Mouse (Mus musculus) Muller cell, postnatal 12 days (primary cell): ENCODE results near the gene Dcakd.

ENCODE experiments used
- DNase-seq: peaks from one replicate; pipeline ENCODE4 v3.0.0-alpha.2; 2015; ENCODE audit errors: inconsistent ontology term

Dcakd gene

GRCm38 (mm10) chr11:103005254-103005981 lies 22.7 kb downstream of the Dcakd start:
- DNase-seq = no peak

GRCm38 (mm10) chr11:103004852-103005251 lies 23.3 kb downstream of the Dcakd start:
- DNase-seq = no peak

DNA sequence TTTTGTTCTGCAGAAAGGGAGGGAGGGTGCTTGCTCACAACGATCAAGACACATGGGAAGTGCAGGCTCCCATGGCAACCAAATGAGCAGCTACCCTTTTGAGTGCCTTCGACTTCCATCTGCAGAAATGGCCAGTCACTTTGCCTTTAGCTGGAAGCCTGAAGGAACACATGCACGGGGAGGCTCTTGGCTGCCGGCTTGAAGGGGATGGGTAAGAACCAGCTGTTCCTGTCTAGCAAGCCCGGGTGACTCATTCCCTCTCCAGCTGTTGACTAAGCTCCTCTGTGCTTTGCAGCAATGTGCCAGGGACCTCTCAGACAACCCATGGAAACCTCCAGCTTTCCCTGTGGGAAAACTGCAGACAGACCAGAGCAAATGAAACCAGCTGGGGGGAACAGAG lies 24.9 kb downstream of the Dcakd start:
- DNase-seq = peak; percentile 46

DNA sequence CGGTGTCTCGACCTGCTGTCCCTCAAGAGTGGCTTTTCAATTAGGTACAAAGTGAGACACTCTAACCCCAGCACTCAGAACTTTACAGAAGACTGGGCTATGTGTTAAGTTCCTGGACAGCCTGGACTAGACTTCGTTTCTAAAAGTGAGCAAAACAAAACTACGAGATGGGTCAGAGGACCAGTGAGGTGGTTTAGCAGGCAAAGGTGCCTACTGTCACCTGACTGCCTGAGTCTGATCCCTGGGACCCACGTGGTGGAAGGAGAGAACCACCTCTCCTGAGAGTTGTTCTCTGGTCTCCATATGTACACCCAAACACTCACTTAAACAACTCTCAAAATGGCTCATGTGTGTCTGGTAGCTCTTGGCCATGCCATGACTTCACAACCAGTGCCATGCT lies 27.1 kb downstream of the Dcakd start:
- DNase-seq = no peak

- DNase-seq = no peak
Measured at GRCm38 (mm10) chr11:103000111-103000510, 28.0 kb downstream of the Dcakd start.

GRCm38 (mm10) chr11:102999317-102999970 lies 28.7 kb downstream of the Dcakd start:
- DNase-seq = no peak

DNA sequence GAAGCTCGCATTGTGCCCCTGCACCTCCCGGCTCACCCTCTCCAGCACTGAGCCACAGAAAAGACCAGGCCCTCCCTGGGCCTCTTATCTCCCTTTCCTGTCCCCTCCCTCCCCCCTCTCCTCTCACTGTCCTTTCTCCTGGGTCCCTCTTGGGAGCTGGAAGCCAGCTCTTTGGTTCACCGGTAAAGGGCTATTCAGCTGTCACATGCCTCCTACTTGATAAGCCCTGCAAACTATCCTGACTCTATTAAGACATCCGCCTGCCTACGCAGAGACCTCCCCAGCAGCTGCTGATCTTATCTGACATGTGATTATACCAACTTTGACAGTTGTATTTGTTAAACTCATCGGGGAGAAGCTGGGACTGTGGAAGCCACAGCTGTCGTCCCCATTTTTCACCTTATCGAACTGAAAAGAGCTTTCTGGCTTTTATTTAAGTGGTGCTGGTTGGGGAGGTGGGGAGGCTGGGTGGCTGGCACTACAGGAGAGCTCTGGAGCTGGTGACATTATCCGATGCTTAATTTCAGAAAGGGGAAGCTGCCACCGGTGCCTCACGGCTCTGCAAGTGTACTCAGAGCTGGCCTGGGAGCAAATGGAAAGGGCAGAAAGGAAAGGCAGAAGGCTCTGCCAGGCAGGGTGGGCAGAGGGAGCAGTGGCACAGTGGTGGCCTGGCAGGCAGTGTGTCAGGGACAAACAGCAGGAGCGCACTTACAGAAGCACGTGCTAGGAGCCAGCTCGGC lies 29.4 kb downstream of the Dcakd start:
- no peak for DNase-seq

DNA sequence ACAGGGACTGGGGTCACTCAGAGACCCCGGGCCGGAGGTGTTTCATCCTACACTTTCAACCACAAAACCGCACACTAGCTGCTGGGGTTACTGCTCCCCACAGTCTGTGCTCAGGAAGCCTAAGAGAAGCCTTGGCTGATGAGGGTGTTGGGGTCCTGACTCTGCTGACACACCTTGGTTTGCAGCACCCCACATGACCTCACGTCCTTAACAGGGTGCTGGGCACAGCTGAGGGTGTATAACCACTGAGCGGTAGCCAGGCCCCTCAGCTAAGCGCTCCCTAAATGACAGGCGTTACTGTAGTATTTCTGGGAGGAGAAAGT lies 29.9 kb downstream of the Dcakd start:
- DNase-seq = no peak

DNA sequence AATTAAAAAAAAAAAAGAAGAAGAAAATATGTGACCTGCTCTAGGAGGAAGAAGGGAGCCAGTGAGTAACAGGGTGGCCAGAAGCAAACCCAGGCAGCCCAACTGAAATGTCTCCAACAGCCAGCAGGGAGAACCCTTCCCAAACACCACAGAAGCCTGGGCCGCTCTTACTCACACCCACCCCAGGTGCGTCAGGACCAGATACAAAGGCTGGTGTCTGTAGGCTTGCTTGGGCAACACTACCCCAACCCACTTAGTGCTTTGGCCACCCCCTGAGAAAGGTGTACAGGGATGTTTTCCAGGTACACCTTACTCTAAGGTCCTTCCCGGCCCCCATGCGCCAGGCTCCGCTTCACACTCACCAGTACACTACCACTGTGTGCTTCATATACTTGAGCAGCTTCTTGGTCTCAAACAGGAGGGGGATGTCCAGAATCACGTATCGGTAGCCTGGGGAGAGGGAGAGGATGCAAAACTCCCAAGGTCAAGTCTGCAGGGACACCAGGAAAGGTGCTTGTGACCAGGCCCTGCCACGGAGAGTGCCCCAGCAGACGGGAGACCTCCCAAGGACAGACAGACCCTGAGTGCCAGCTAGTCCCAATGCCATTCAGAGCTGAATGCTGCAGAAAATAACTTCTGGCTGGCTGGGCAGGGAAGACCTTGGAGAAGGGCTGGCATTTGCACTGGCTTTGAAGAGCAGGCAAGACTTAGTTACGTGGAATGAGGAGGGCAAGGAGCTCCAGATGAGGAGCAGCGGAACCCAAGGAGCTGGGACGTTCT lies 31.0 kb downstream of the Dcakd start:
- no peak for DNase-seq

DNA sequence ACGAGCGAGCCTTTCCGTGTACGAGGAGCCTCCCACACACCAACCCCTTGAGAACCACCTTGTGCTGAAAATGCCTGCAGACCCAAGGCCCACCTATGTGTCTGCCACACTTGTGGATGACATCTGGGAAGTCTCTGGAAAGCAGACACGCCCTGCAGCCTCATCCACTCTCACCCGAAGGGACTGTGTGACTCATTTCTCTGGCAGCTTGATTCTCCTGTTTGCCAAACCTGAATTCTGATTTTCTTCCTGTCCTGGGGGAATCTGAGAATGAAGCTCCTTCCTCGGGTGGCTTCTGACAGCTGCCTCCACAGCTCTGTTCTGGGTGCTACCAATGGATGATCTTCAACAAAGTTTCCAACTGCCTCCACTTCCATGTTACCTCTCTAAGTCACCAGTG lies 31.7 kb downstream of the Dcakd start:
- peak; percentile 73 for DNase-seq

- no peak for DNase-seq
Measured at GRCm38 (mm10) chr11:102994952-102995351, 33.2 kb downstream of the Dcakd start.

- peak; percentile 68 for DNase-seq
Measured at GRCm38 (mm10) chr11:102993420-102994029, 34.6 kb downstream of the Dcakd start.

GRCm38 (mm10) chr11:102992940-102993339 lies 35.2 kb downstream of the Dcakd start:
- peak; percentile 83 for DNase-seq

DNA sequence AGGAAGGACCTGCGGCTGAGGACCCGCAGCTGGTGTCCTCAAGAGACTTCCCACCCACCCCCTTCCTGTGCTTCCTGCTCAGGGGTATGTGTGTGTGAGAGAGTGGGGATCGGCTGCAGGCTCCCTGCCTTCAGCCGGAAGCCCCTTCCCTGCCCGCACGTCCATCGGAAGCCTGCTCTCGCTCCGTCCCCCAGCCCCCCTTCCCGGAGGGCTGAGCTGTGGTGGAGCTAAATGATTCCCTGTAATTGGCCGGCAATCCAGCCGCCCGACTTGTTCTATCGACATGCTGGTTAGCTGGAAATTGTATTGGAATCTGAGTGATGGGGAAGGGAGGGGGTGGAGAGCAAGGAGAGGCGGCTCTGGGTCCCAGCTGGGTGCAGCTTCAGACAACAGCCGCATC lies 36.5 kb downstream of the Dcakd start:
- DNase-seq = peak; percentile 61

GRCm38 (mm10) chr11:102990152-102990663 lies 37.9 kb downstream of the Dcakd start:
- DNase-seq = peak; percentile 76

GRCm38 (mm10) chr11:102989641-102990151 lies 38.4 kb downstream of the Dcakd start:
- no peak for DNase-seq

GRCm38 (mm10) chr11:102985160-102985559 lies 43.0 kb downstream of the Dcakd start:
- peak; percentile 61 for DNase-seq

DNA sequence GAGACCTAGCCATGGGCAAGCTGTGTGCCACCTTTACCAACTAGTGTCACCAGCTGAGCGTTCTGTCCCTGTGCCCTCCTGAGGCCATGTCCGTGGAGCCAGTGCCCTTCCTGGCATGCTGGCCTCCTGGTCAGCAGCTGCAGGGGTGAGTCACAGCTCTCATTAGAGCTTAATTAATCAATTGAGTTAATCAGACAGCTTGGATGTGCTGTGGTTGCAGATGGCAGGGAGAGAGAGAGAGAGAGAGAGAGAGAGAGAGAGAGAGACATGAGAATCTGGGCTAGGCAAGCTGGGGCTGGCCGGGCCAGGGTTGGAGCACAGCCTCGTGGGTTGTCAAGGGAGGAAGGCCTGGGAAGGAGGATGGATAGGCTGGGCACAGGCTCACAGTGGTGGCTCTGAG lies 43.5 kb downstream of the Dcakd start:
- peak; percentile 95 for DNase-seq

DNA sequence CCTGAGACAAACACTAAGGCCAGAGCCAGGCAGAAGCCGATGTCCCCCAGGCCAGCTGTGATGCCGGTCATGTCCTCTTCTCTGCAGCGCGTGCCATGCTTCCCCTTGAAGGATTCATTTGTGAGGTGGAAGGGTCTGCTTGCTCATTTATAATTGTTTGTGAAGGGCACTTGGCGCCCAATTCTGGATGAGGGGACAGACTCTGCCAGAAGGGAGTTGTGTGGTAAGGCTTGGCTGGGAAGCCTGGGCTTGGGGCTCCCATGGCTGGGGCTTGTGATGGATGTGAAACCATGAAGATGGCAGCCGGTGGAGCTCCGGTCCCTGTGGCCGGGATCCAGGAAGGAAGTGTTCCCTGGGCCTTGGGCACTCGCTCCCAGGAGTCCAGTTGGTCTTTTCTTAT lies 44.0 kb downstream of the Dcakd start:
- no peak for DNase-seq

DNA sequence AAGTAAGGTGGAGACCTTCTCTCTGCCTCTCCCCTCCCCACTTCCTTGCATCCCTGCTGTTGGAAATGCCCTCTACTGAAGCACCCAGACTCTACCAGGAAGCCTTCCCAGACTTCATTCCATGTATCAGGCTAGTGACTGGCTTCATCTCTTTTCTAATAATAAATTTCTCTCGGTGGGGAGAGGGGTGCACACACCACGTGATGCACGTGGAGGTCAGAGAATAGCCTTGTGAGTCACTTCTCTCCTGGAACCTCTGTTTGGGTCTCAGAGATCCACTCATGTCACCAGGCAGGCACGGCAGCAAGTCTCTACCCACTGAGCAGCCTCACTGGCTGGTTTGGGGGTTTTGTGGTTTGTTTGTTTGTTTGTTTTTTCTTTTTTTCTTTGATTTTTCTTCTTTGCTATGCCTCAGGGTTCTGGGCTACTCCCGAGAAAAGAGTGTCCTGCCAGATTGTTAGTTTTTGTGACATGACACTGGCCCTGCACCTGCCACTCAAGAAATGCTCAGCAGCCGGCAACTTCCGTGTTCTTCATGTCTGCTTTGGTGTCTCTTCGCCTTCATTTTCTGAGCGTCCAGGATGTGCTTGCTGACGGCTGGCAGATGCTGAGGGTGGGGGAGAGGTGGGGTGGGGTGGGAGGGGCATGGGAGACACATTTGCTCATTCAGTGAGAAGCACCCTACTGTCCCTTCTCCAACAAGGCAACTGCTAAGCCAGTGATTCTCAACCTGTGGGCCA lies 46.8 kb downstream of the Dcakd start:
- no peak for DNase-seq
